Mouse (Mus musculus) monocyte, adult 2 months (primary cell): ENCODE measurements around the gene Cpsf2.
"Not testable (repeated sequence)": the region's sequence is repeated elsewhere in the genome, so short reads cannot be mapped to it uniquely, and the experiment has no call there.

Experiments used
- DNase-seq, 2 experiments: peaks; one replicate each; pipeline ENCODE4 v3.0.0; 2022; ENCODE audit warnings: low spot score in 2 of 2, low read depth in 1 of 2

Cpsf2 gene

GRCm38 (mm10) chr12:101975601-101976571, at the start of gene Cpsf2:
TSS of gene Cpsf2 (plus strand) at chr12:101975988.
- DNase-seq, result peak; percentile 77 to 88

- DNase-seq, result no peak
These were observed 47.4 kb upstream of the Cpsf2 start for GRCm38 (mm10) chr12:101928423-101928822.

GRCm38 (mm10) chr12:101935223-101935622, 40.6 kb upstream of the Cpsf2 start:
- DNase-seq, result no peak

GRCm38 (mm10) chr12:101937572-101937971, 38.2 kb upstream of the Cpsf2 start:
- no peak for DNase-seq

- no peak for DNase-seq
These were observed 27.8 kb upstream of the Cpsf2 start for GRCm38 (mm10) chr12:101947986-101948385.

GRCm38 (mm10) chr12:101948801-101949200, 27.0 kb upstream of the Cpsf2 start:
- DNase-seq, result no peak

GRCm38 (mm10) chr12:101955821-101956220, 20.0 kb upstream of the Cpsf2 start:
- DNase-seq, result not testable (repeated sequence)

- no peak for DNase-seq
These were observed 18.5 kb upstream of the Cpsf2 start for GRCm38 (mm10) chr12:101957079-101957941.

- DNase-seq, result peak; percentile 88 to 93
These were observed 17.7 kb upstream of the Cpsf2 start, which contains the start of gene Atxn3 for GRCm38 (mm10) chr12:101957942-101958544. TSS of gene Atxn3 (minus strand) at chr12:101958246.

GRCm38 (mm10) chr12:101958556-101958955, 17.2 kb upstream of the Cpsf2 start:
- no peak for DNase-seq

- DNase-seq, result not testable (repeated sequence)
These were observed 16.6 kb upstream of the Cpsf2 start for GRCm38 (mm10) chr12:101958960-101959780.

GRCm38 (mm10) chr12:101971311-101971710, 4.5 kb upstream of the Cpsf2 start:
- no peak for DNase-seq

GRCm38 (mm10) chr12:101972230-101972629, 3.6 kb upstream of the Cpsf2 start:
- no peak for DNase-seq

GRCm38 (mm10) chr12:101974571-101974970, 1.2 kb upstream of the Cpsf2 start:
- no peak for DNase-seq

GRCm38 (mm10) chr12:101975167-101975600, 604 bp upstream of the Cpsf2 start:
- DNase-seq, result no peak

GRCm38 (mm10) chr12:101976651-101977403, 1.0 kb downstream of the Cpsf2 start:
- DNase-seq, result no peak

- no peak for DNase-seq
These were observed 1.7 kb downstream of the Cpsf2 start for GRCm38 (mm10) chr12:101977404-101977915.

- no peak for DNase-seq
These were observed 2.4 kb downstream of the Cpsf2 start for GRCm38 (mm10) chr12:101978162-101978561.

GRCm38 (mm10) chr12:101978588-101978987, 2.8 kb downstream of the Cpsf2 start:
- no peak for DNase-seq
